Mouse (Mus musculus) neural tube, embryonic 11.5 days (tissue): ENCODE data around the gene Col5a1. TPM values are rescaled to one million over a fixed set of nuclear protein-coding genes. Genes with fewer than 3 reads are reported as not detected.

Source experiments
- ATAC-seq: fragments of 200-750 bp; cut with Nextera tagmentation; 2 replicates; pipeline ENCODE4 v1.8.0; 2017; ENCODE audit warnings: moderate number of reproducible peaks, mild to moderate bottlenecking, moderate TSS enrichment, moderate library complexity; ENCODE audit not compliant: insufficient read depth, low FRiP score, low TSS enrichment
- DNase-seq: peaks from one replicate; pipeline ENCODE4 v3.0.0-alpha.2; 2015; ENCODE audit warnings: low spot score
- H3K27ac ChIP-seq: fragments of 300-500 bp; sonication (generic); 2 replicates; pipeline ENCODE4 v1.5.1; 2014; ENCODE audit warnings: low read depth, mild to moderate bottlenecking, low read length
- H3K27me3 ChIP-seq: fragments of 300-500 bp; sonication (generic); 2 replicates; pipeline ENCODE4 v1.6.1; 2014; ENCODE audit warnings: mild to moderate bottlenecking, low read length, mixed read lengths; ENCODE audit not compliant: control insufficient read depth, insufficient read depth
- H3K36me3 ChIP-seq: fragments of 300-500 bp; sonication (generic); 2 replicates; pipeline ENCODE4 v1.6.1; 2014; ENCODE audit warnings: mild to moderate bottlenecking, low read length, moderate library complexity, mixed read lengths; ENCODE audit not compliant: control insufficient read depth, insufficient read depth
- H3K4me1 ChIP-seq: fragments of 300-500 bp; sonication (generic); 2 replicates; pipeline ENCODE4 v1.6.1; 2014; ENCODE audit warnings: low read length, mixed read lengths; ENCODE audit not compliant: control insufficient read depth, insufficient read depth
- H3K4me2 ChIP-seq: fragments of 300-500 bp; sonication (generic); 2 replicates; pipeline ENCODE4 v1.6.1; 2014; ENCODE audit warnings: low read depth, mild to moderate bottlenecking, moderate library complexity
- H3K4me3 ChIP-seq: fragments of 300-500 bp; sonication (generic); 2 replicates; pipeline ENCODE4 v1.5.1; 2014; ENCODE audit warnings: low read depth, low read length
- H3K9ac ChIP-seq: fragments of 300-500 bp; sonication (generic); 2 replicates; pipeline ENCODE4 v1.6.1; 2014; ENCODE audit warnings: mild to moderate bottlenecking, low read length
- H3K9me3 ChIP-seq: fragments of 300-500 bp; sonication (generic); 2 replicates; pipeline ENCODE4 v1.6.1; 2016; ENCODE audit warnings: low read length; ENCODE audit not compliant: control insufficient read depth
- WGBS: fragments of 180-500 bp; shearing (Covaris S2); extraction: QIAGEN DNeasy Blood & Tissue Kit; methylation state at CpG from one replicate; pipeline ENCODE4 v1.1.7; 2014; 5-methylcytosine and 5-hydroxymethylcytosine counted together
- polyA plus RNA-seq: library from polyadenylated mRNA; unstranded; fragments of >200 nt; fragmentation: Nextera tagmentation; extraction: Ambion mirVana; gene quantifications from 2 replicates; pipeline ENCODE4 v1.2.1, GENCODE M21; 2014

Col5a1 gene
- polyA plus RNA-seq, 1 experiment from 2014 or later: 28.1 TPM

- 79% methylated on average over 4 of the region's 4 CpGs for WGBS
- no peak overlapping the region for H3K9ac ChIP-seq
- H3K4me2 ChIP-seq: no peak overlapping the region
- H3K4me1 ChIP-seq: no peaks in the 10 kb centered on the region
- H3K36me3 ChIP-seq: no peaks in the 10 kb centered on the region; the same call in 1 of the 2 replicates
- ATAC-seq (no peak), DNase-seq (no peak)
- H3K9me3 ChIP-seq: no peaks in the 10 kb centered on the region
- H3K4me3 ChIP-seq: no peak overlapping the region
- no peaks in the 10 kb centered on the region for H3K27me3 ChIP-seq
- H3K27ac ChIP-seq: no peak overlapping the region
Observed at GRCm38 (mm10) chr2:28008261-28008660, 122.0 kb downstream of the Col5a1 start.

GRCm38 (mm10) chr2:28012367-28012766, 126.1 kb downstream of the Col5a1 start:
- no peak overlapping the region for H3K4me3 ChIP-seq
- H3K4me2 ChIP-seq: no peak overlapping the region
- peaks cover 2% of the 10 kb centered on the region for H3K36me3 ChIP-seq
- H3K27me3 ChIP-seq: no peaks in the 10 kb centered on the region
- H3K9me3 ChIP-seq: no peaks in the 10 kb centered on the region
- ATAC-seq: no peak
- no peak overlapping the region for H3K9ac ChIP-seq
- H3K4me1 ChIP-seq: no peaks in the 10 kb centered on the region
- H3K27ac ChIP-seq: no peak overlapping the region
- WGBS: 77% methylated on average over 3 of the region's 3 CpGs
- no peak for DNase-seq

GRCm38 (mm10) chr2:28014778-28015177, 128.6 kb downstream of the Col5a1 start:
- Histone ChIP-seq H3K4me1 (no peaks in the 10 kb centered on the region), H3K4me3 (no peak overlapping the region), H3K9ac (no peak overlapping the region), H3K27me3 (no peaks in the 10 kb centered on the region), H3K36me3 (peaks cover 2% of the 10 kb centered on the region), H3K27ac (no peak overlapping the region), H3K9me3 (no peaks in the 10 kb centered on the region), H3K4me2 (no peak overlapping the region)
- WGBS: 94% methylated on average over 3 of the region's 3 CpGs
- DNase-seq: no peak
- no peak for ATAC-seq

GRCm38 (mm10) chr2:28024416-28024815, 138.2 kb downstream of the Col5a1 start:
- no peak for ATAC-seq
- no peaks in the 10 kb centered on the region for H3K9me3 ChIP-seq
- H3K27ac ChIP-seq: no peak overlapping the region
- H3K4me3 ChIP-seq: no peak overlapping the region
- no peaks in the 10 kb centered on the region for H3K27me3 ChIP-seq
- DNase-seq: no peak
- H3K4me1 ChIP-seq: no peaks in the 10 kb centered on the region
- H3K9ac ChIP-seq: no peak overlapping the region
- WGBS: 88% methylated on average over 6 of the region's 6 CpGs
- no peaks in the 10 kb centered on the region for H3K36me3 ChIP-seq
- H3K4me2 ChIP-seq: no peak overlapping the region

- ATAC-seq (no peak), DNase-seq (no peak)
- Histone ChIP-seq H3K4me2 (no peak overlapping the region), H3K27ac (no peak overlapping the region), H3K4me3 (no peak overlapping the region), H3K36me3 (no peaks in the 10 kb centered on the region), H3K4me1 (no peaks in the 10 kb centered on the region), H3K9me3 (no peaks in the 10 kb centered on the region), H3K9ac (no peak overlapping the region), H3K27me3 (no peaks in the 10 kb centered on the region)
- WGBS: 83% methylated on average over 4 of the region's 4 CpGs
Observed at GRCm38 (mm10) chr2:28025776-28026175, 139.6 kb downstream of the Col5a1 start.

- no peak for ATAC-seq
- Histone ChIP-seq H3K9ac (no peak overlapping the region), H3K27ac (no peak overlapping the region), H3K27me3 (no peaks in the 10 kb centered on the region), H3K4me1 (no peaks in the 10 kb centered on the region), H3K4me2 (no peak overlapping the region), H3K9me3 (no peaks in the 10 kb centered on the region), H3K36me3 (no peaks in the 10 kb centered on the region), H3K4me3 (no peak overlapping the region)
- peak; percentile 9 for DNase-seq
- WGBS: 89% methylated on average over 9 of the region's 9 CpGs
Observed at GRCm38 (mm10) chr2:28031860-28032259, 145.6 kb downstream of the Col5a1 start.

GRCm38 (mm10) chr2:28032469-28032868, 146.2 kb downstream of the Col5a1 start:
- H3K4me2 ChIP-seq: no peak overlapping the region
- ATAC-seq: no peak
- WGBS: 95% methylated on average over 11 of the region's 11 CpGs

GRCm38 (mm10) chr2:28034011-28034710, 147.9 kb downstream of the Col5a1 start:
- H3K9ac ChIP-seq: no peak overlapping the region
- no peaks in the 10 kb centered on the region for H3K36me3 ChIP-seq
- H3K4me3 ChIP-seq: no peak overlapping the region
- H3K4me1 ChIP-seq: no peaks in the 10 kb centered on the region
- H3K4me2 ChIP-seq: no peak overlapping the region
- WGBS: 52% methylated on average over 13 of the region's 13 CpGs
- no peaks in the 10 kb centered on the region for H3K27me3 ChIP-seq
- H3K27ac ChIP-seq: no peak overlapping the region
- ATAC-seq: no peak
- no peaks in the 10 kb centered on the region for H3K9me3 ChIP-seq
- peak; percentile 42 for DNase-seq

More at GRCm38 (mm10) chr2:28032469-28032868, 146.2 kb downstream of the Col5a1 start:
- peak; percentile 8 for DNase-seq
- Histone ChIP-seq H3K9me3 (no peaks in the 10 kb centered on the region), H3K9ac (no peak overlapping the region), H3K36me3 (no peaks in the 10 kb centered on the region), H3K27ac (no peak overlapping the region), H3K4me1 (no peaks in the 10 kb centered on the region), H3K27me3 (no peaks in the 10 kb centered on the region), H3K4me3 (no peak overlapping the region)

GRCm38 (mm10) chr2:28036788-28037187, 150.6 kb downstream of the Col5a1 start:
- Histone ChIP-seq H3K4me3 (no peak overlapping the region), H3K4me2 (no peak overlapping the region), H3K9ac (no peak overlapping the region), H3K27ac (no peak overlapping the region), H3K4me1 (no peaks in the 10 kb centered on the region), H3K9me3 (no peaks in the 10 kb centered on the region), H3K36me3 (no peaks in the 10 kb centered on the region), H3K27me3 (no peaks in the 10 kb centered on the region)
- ATAC-seq: no peak
- peak; percentile 4 for DNase-seq
- 89% methylated on average over 13 of the region's 13 CpGs for WGBS
